Mouse (Mus musculus): ENCODE measurements around the gene Rhoj. TPM values are rescaled to one million over a fixed set of nuclear protein-coding genes. Genes with fewer than 3 reads are reported as not detected.
A peak's percentile ranks its signal among the peaks of the same experiment; 100 is the strongest.

Rhoj gene
- total and polyA plus RNA-seq, 3 experiments: 30.1 to 42.6 (median 37.1) TPM

DNA sequence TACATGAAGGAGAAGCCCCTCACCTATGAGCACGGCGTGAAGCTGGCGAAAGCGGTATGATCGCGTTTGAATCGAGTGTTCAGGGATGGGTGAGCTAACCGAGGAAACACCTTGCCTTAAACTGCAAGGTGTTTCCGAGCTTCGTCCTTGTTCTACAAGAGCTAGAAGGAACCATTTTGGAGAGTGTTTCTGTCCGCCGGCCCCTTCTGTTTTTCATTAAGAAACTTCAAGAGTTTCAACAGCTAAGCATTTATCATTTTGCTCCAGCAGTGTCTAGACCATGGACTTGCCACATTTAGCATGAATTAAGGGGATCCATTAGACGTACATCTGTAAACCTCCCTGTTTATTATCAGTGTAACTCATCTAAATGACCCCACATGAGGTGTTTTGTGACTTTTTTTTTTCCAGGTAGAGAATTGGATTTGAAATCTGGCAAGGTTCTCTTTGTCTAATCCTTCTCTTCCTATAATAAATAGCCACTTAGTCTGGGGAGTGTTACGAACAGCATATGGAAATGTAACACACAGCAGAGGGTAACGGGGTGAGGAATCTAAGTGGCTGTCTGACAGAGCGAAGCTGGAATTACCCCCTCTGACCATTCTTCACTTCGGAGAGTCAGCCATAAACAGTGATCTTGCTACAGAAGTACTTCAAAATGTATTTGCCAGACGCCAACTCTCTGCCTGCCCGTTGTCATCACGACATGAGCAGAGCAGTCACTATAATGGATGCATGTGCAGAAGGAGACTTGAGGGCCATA, 86.1 kb downstream of the Rhoj start:
- Histone ChIP-seq H3K79me2 (replicated peaks; ENCODE audit: control insufficient read depth, insufficient read depth, low read length) (no peaks in the 10 kb centered on the region), H3K27me3 (ENCODE audit: control insufficient read depth, insufficient read depth, low read length) (no peaks in the 10 kb centered on the region), H3K4me1 (ENCODE audit: control insufficient read depth, insufficient read depth, low read length) (no peaks in the 10 kb centered on the region; the same call in 1 of the 2 replicates), H3K4me3 (no peak overlapping the region), H3K36me3 (ENCODE audit: control insufficient read depth, insufficient read depth, low read length) (peaks cover 7% of the 10 kb centered on the region; the same call in 1 of the 2 replicates), H3K9ac (ENCODE audit: low read depth, low read length) (no peak overlapping the region), H3K27ac (no peak overlapping the region)
- TF ChIP-seq POLR2A (IDR thresholded peaks at IDR 0.05; ENCODE audit: insufficient read depth, low read depth, low read length) (no peak), CTCF (IDR thresholded peaks at IDR 0.05) (no peak), EP300 (IDR thresholded peaks at IDR 0.05; ENCODE audit: insufficient read depth, low read depth, low read length) (no peak)
- 83% methylated on average over 20 of the region's 20 CpGs for WGBS
- intact Hi-C loops (cut with DNase I): loop anchor here (2.0 to 5.0 kb wide), 2 partner anchors 113 to 222 kb away; no protein-coding TSS in a partner anchor
- DNase-seq: peak in 1 of 2 experiments; percentile 7

DNA sequence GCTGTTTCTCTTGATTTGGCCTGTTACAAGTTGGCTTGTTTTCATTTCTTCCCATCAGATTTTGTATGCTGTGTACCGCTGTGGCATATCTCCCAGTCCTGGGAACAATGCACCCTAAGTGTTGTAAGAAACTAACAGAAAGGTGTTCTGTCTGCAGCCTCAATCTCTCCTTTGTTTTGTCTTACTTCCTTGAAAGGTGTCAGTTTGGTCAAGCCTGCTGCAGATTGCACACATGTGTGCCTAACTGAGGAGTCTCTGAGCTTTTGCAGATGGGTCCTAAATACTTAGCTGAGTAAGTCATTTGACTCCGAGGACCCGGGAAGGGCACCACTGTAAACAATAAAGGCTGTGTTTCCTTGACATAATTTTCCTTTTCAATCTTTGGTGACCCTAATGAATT, 88.5 kb downstream of the Rhoj start:
- H3K9ac ChIP-seq (ENCODE audit: low read depth, low read length): no peak overlapping the region
- DNase-seq: no peak
- no peaks in the 10 kb centered on the region for H3K4me1 ChIP-seq (ENCODE audit: control insufficient read depth, insufficient read depth, low read length)
- no peak for TF ChIP-seq POLR2A (IDR thresholded peaks at IDR 0.05; ENCODE audit: insufficient read depth, low read depth, low read length)
- TF ChIP-seq EP300 (IDR thresholded peaks at IDR 0.05; ENCODE audit: insufficient read depth, low read depth, low read length): no peak
- TF ChIP-seq CTCF (IDR thresholded peaks at IDR 0.05): no peak
- no peaks in the 10 kb centered on the region for H3K27me3 ChIP-seq (ENCODE audit: control insufficient read depth, insufficient read depth, low read length)
- intact Hi-C loops (cut with DNase I): no loop called here
- H3K79me2 ChIP-seq (replicated peaks; ENCODE audit: control insufficient read depth, insufficient read depth, low read length): no peaks in the 10 kb centered on the region
- no peak overlapping the region for H3K4me3 ChIP-seq
- 57% methylated on average over 3 of the region's 3 CpGs for WGBS
- H3K27ac ChIP-seq: peak overlapping the region; percentile 15; the same call in 1 of the 2 replicates
- H3K36me3 ChIP-seq (ENCODE audit: control insufficient read depth, insufficient read depth, low read length): peaks cover 7% of the 10 kb centered on the region; the same call in 1 of the 2 replicates

DNA sequence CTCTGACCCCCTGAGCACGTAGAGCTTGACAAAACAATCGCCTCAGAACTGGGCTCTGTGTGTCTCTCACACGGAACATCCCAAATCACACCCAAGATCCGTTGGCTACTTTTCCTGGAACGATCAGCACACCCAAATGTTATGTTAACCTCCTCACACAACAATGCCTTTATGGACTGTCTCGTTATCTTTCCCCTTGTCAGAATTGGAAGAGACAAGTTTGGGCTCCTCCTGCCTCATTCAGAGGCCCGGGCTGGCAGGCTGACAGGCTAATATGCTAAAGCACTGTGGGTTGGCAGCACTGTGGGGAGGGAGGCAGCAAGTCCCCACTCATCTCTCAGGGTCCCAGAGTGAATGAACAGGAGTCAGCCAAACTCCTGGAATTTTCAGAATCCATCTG, 89.0 kb downstream of the Rhoj start:
- H3K36me3 ChIP-seq (ENCODE audit: control insufficient read depth, insufficient read depth, low read length): peaks cover 7% of the 10 kb centered on the region; the same call in 1 of the 2 replicates
- peak in 1 of 2 experiments; percentile 24 for DNase-seq
- H3K9ac ChIP-seq (ENCODE audit: low read depth, low read length): no peak overlapping the region
- no peaks in the 10 kb centered on the region for H3K27me3 ChIP-seq (ENCODE audit: control insufficient read depth, insufficient read depth, low read length)
- H3K4me3 ChIP-seq: no peak overlapping the region
- TF ChIP-seq POLR2A (IDR thresholded peaks at IDR 0.05; ENCODE audit: insufficient read depth, low read depth, low read length): no peak
- TF ChIP-seq EP300 (IDR thresholded peaks at IDR 0.05; ENCODE audit: insufficient read depth, low read depth, low read length): no peak
- TF ChIP-seq CTCF (IDR thresholded peaks at IDR 0.05): no peak
- WGBS: 35% methylated on average over 7 of the region's 7 CpGs
- H3K79me2 ChIP-seq (replicated peaks; ENCODE audit: control insufficient read depth, insufficient read depth, low read length): no peaks in the 10 kb centered on the region
- H3K4me1 ChIP-seq (ENCODE audit: control insufficient read depth, insufficient read depth, low read length): no peaks in the 10 kb centered on the region
- intact Hi-C loops (cut with DNase I): no loop called here
- no peak overlapping the region; the same call in 1 of the 2 replicates for H3K27ac ChIP-seq

DNA sequence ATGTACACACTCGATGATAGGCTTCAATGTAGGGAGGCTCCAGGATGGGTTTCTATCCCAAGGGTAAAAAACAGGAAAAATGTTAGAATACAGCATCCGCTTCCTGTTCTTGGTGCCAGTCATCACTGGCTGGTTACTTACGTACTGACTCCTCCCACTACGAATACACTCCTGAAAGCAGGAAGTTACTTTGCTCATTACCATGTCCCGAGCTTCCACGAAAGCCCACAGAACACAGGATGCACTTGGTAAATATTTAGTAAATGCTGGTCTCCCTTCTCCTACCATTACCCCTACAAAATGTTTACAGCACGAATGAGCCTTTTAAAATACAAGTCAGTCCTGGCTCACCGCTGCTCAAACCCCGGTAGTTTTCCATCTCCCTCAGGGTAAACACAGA, 104.8 kb downstream of the Rhoj start:
- no peak overlapping the region for H3K9ac ChIP-seq (ENCODE audit: low read depth, low read length)
- TF ChIP-seq CTCF (IDR thresholded peaks at IDR 0.05) (no peak), POLR2A (IDR thresholded peaks at IDR 0.05; ENCODE audit: insufficient read depth, low read depth, low read length) (peak; percentile 22; the same call in 1 of the 2 replicates)
- H3K27me3 ChIP-seq (ENCODE audit: control insufficient read depth, insufficient read depth, low read length): no peaks in the 10 kb centered on the region
- H3K36me3 ChIP-seq (ENCODE audit: control insufficient read depth, insufficient read depth, low read length): no peaks in the 10 kb centered on the region
- no peak for DNase-seq
- peak overlapping the region; percentile 28; the same call in 1 of the 2 replicates for H3K27ac ChIP-seq
- H3K4me3 ChIP-seq: no peak overlapping the region
- H3K4me1 ChIP-seq (ENCODE audit: control insufficient read depth, insufficient read depth, low read length): peaks cover 3% of the 10 kb centered on the region
- 53% methylated on average over 9 of the region's 9 CpGs for WGBS
- no peaks in the 10 kb centered on the region for H3K79me2 ChIP-seq (replicated peaks; ENCODE audit: control insufficient read depth, insufficient read depth, low read length)
- intact Hi-C loops (cut with DNase I): no loop called here

DNA sequence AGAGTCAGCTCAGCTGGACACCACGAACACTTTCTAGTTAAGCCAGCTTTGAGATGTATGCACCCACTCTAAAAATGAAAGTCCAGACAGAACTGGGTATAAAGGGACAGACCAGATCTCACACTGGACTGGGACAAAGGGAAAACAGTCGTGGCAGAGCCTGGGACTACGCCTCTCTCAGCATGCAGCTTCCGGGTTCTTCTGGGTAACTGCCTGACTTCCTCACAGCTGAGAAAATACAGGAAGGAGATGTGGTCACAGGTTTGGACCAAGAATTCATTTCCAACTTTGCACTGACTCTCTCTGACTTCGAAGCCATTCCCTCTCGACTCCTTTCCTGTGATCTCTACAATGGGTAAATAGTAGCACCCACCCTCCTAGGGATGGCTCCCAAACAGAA, 106.9 kb downstream of the Rhoj start:
- H3K4me1 ChIP-seq (ENCODE audit: control insufficient read depth, insufficient read depth, low read length): peaks cover 3% of the 10 kb centered on the region
- intact Hi-C loops (cut with DNase I): no loop called here
- H3K79me2 ChIP-seq (replicated peaks; ENCODE audit: control insufficient read depth, insufficient read depth, low read length): no peaks in the 10 kb centered on the region
- no peaks in the 10 kb centered on the region for H3K27me3 ChIP-seq (ENCODE audit: control insufficient read depth, insufficient read depth, low read length)
- H3K27ac ChIP-seq: no peak overlapping the region
- H3K4me3 ChIP-seq: no peak overlapping the region
- H3K36me3 ChIP-seq (ENCODE audit: control insufficient read depth, insufficient read depth, low read length): no peaks in the 10 kb centered on the region
- no peak overlapping the region for H3K9ac ChIP-seq (ENCODE audit: low read depth, low read length)
- 43% methylated on average over 6 of the region's 6 CpGs for WGBS
- no peak for TF ChIP-seq EP300 (IDR thresholded peaks at IDR 0.05; ENCODE audit: insufficient read depth, low read depth, low read length)
- TF ChIP-seq POLR2A (IDR thresholded peaks at IDR 0.05; ENCODE audit: insufficient read depth, low read depth, low read length): no peak
- TF ChIP-seq CTCF (IDR thresholded peaks at IDR 0.05): no peak
- DNase-seq: peak in 1 of 2 experiments; percentile 17

DNA sequence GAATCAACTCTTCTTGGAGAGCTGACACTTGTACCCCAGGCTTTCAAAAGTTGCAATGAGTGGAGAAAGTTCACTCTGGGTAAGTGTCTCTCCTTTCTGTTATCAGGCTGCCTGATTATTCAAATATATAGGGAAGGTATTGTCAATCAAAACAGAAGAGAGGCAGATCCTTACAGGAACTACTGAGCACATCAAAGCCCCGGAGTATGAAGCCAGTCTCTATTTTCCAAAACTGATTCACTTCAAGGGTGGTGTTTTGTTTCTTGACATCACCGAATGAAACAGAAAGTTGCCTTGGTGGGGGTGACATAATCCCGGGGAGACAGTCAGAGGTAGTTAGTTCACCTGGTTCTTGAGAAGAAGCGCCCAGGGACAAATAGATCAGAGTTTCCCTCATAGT, 108.6 kb downstream of the Rhoj start, which contains the start of gene Gphb5:
TSS of gene Gphb5 (minus strand) at position 101 of the 400 bp plus-strand sequence.
- no peak for DNase-seq
- H3K27me3 ChIP-seq (ENCODE audit: control insufficient read depth, insufficient read depth, low read length): no peaks in the 10 kb centered on the region
- H3K9ac ChIP-seq (ENCODE audit: low read depth, low read length): no peak within 1 kb of the TSS
- TF ChIP-seq CTCF (IDR thresholded peaks at IDR 0.05) (no peak), EP300 (IDR thresholded peaks at IDR 0.05; ENCODE audit: insufficient read depth, low read depth, low read length) (no peak), POLR2A (IDR thresholded peaks at IDR 0.05; ENCODE audit: insufficient read depth, low read depth, low read length) (no peak)
- H3K79me2 ChIP-seq (replicated peaks; ENCODE audit: control insufficient read depth, insufficient read depth, low read length): no peaks in the 10 kb centered on the region
- H3K4me1 ChIP-seq (ENCODE audit: control insufficient read depth, insufficient read depth, low read length): peaks cover 3% of the 10 kb centered on the region
- intact Hi-C loops (cut with DNase I): no loop called here
- 88% methylated on average over 4 of the region's 4 CpGs for WGBS
- no peaks in the 10 kb centered on the region for H3K36me3 ChIP-seq (ENCODE audit: control insufficient read depth, insufficient read depth, low read length)
- H3K4me3 ChIP-seq: no peak within 1 kb of the TSS
- no peak within 1 kb of the TSS for H3K27ac ChIP-seq

All from heart, adult 2 months (tissue).